25 mouse cellular contexts compared by ENCODE assay signal in the genomic region with DNA sequence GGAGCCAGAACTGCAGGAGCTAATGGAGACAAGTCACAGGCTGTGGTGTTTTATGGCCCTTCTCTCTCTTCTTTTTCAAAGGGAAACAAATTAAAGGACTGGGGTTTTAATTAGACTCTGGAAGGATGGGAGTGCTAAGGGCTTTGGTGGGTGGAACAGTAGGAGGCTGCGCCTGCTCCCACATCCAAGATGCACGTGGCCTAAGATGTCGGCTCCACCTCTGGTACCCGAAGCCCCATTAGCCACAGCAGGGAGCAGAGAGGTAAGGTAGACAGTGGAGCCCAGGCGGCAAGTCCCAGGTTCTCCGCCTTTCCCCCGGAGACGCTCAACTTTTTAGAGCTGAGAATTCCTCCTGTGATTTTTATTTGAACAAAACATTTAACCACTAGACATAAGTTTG.
A peak's percentile ranks its signal among the peaks of the same experiment; 100 is the strongest.
DNase-seq lines count a peak whose midpoint lies in the region; ATAC-seq and TF ChIP-seq lines count a peak whose summit lies in the region.
"Had no signal": no experiment of that assay in that cellular context is flagged by ENCODE, and none has a peak within 500 bp of the region (broad histone marks: within the 10 kb centered on the region; RNA-seq: fewer than 3 reads in every experiment).

No protein-coding gene starts in this region.

- H3K4me1 ChIP-seq in intestine, embryonic 14.5 days (replicated peaks; ENCODE audit: control insufficient read depth, insufficient read depth, low read length): peaks cover 8% of the 10 kb centered on the region; the same call in 1 of the 2 replicates
- 0 out of 2 replicates have a peak, but pooled peaks cover 3% of the 10 kb centered on the region for H3K4me1 ChIP-seq in intestine, postnatal 0 days (replicated peaks; ENCODE audit: control insufficient read depth, insufficient read depth, low read length)
- peaks cover 20% of the 10 kb centered on the region; the same call in 1 of the 2 replicates for H3K4me1 ChIP-seq in liver, embryonic 12.5 days
- 0 out of 2 replicates have a peak, but pooled peaks cover 5% of the 10 kb centered on the region for H3K4me1 ChIP-seq in stomach, embryonic 14.5 days (ENCODE audit: control insufficient read depth, insufficient read depth, low read length)
- no peaks in the 10 kb centered on the region for H3K4me1 ChIP-seq in stomach, postnatal 0 days (replicated peaks; ENCODE audit: control insufficient read depth, insufficient read depth)
- 0 out of 2 replicates have a peak, but pooled peaks cover 6% of the 10 kb centered on the region for H3K4me1 ChIP-seq in neural tube, embryonic 14.5 days (ENCODE audit: control insufficient read depth, insufficient read depth, low read length)
- H3K4me1 ChIP-seq: embryonic facial prominence, embryonic 12.5 days; megakaryocyte, embryonic 14.5 days had no signal

- no peak for TF ChIP-seq EP300 in stomach, postnatal 0 days (optimal IDR thresholded peaks at IDR 0.05)

- no peak for DNase-seq in intestine, embryonic 14.5 days (ENCODE audit: low spot score)
- no peak for DNase-seq in liver
- no peak for DNase-seq in stomach, postnatal 0 days (ENCODE audit: low spot score)
- no peak for DNase-seq in thymus, postnatal 14 days
- DNase-seq: adrenal gland, postnatal 14 days; cerebellum, adult 11 months; cerebellum, adult 9-10 months; embryo, embryonic 11 days; gastrocnemius, adult 2 months; kidney, adult 2 months; kidney, postnatal 4 days; lung, postnatal 4 days; right cerebral cortex, postnatal 25 days; thymus, adult 18-20 months; thymus, postnatal 36 days had no signal

- H3K4me2 ChIP-seq in intestine, embryonic 14.5 days (ENCODE audit: low read length): no peak overlapping the region
- no peak overlapping the region for H3K4me2 ChIP-seq in intestine, postnatal 0 days (replicated peaks; ENCODE audit: low read depth)
- H3K4me2 ChIP-seq in liver, embryonic 12.5 days: no peak overlapping the region
- no peak overlapping the region for H3K4me2 ChIP-seq in stomach, embryonic 14.5 days (replicated peaks; ENCODE audit: low read depth, low read length)
- no peak overlapping the region for H3K4me2 ChIP-seq in stomach, postnatal 0 days (replicated peaks; ENCODE audit: low read depth)
- no peak overlapping the region for H3K4me2 ChIP-seq in neural tube, embryonic 14.5 days (ENCODE audit: low read depth, low read length)
- H3K4me2 ChIP-seq: embryonic facial prominence, embryonic 12.5 days; midbrain, embryonic 12.5 days had no signal

- peak; percentile 70; the same call in 1 of the 2 replicates for ATAC-seq in intestine, embryonic 14.5 days (replicated peaks; ENCODE audit: low FRiP score, low TSS enrichment, low read depth)
- ATAC-seq in intestine, postnatal 0 days: no peak
- no peak for ATAC-seq in liver, embryonic 12.5 days
- no peak for ATAC-seq in stomach, embryonic 14.5 days (ENCODE audit: insufficient number of reproducible peaks, insufficient read depth, low FRiP score, low read depth)
- ATAC-seq in stomach, postnatal 0 days (ENCODE audit: low FRiP score, low TSS enrichment): no peak
- peak; percentile 54; the same call in 1 of the 2 replicates for ATAC-seq in neural tube, embryonic 14.5 days (ENCODE audit: low read depth)
- ATAC-seq: forebrain, embryonic 14.5 days; Patski had no signal

- H3K27me3 ChIP-seq in intestine, embryonic 14.5 days (replicated peaks; ENCODE audit: control insufficient read depth, insufficient read depth, low read length): no peaks in the 10 kb centered on the region
- no peaks in the 10 kb centered on the region for H3K27me3 ChIP-seq in intestine, postnatal 0 days (replicated peaks; ENCODE audit: control insufficient read depth, insufficient read depth, low read length)
- H3K27me3 ChIP-seq in liver, embryonic 12.5 days (replicated peaks): no peaks in the 10 kb centered on the region; the same call in 1 of the 2 replicates
- H3K27me3 ChIP-seq in stomach, embryonic 14.5 days (ENCODE audit: control insufficient read depth, insufficient read depth, low read length): no peaks in the 10 kb centered on the region
- H3K27me3 ChIP-seq in stomach, postnatal 0 days (ENCODE audit: control insufficient read depth, insufficient read depth, low read length): no peaks in the 10 kb centered on the region
- H3K27me3 ChIP-seq in neural tube, embryonic 14.5 days (ENCODE audit: control insufficient read depth, insufficient read depth, low read length): no peaks in the 10 kb centered on the region
- H3K27me3 ChIP-seq: embryonic facial prominence, embryonic 12.5 days had no signal

- 50% methylated on average over 8 of the region's 8 CpGs for WGBS in intestine, embryonic 14.5 days
- WGBS in intestine, postnatal 0 days: 38% methylated on average over 8 of the region's 8 CpGs
- 47% methylated on average over 8 of the region's 8 CpGs for WGBS in liver, embryonic 12.5 days (ENCODE audit: insufficient replicate concordance)
- WGBS in stomach, embryonic 14.5 days: 41% methylated on average over 8 of the region's 8 CpGs
- 58% methylated on average over 8 of the region's 8 CpGs for WGBS in stomach, postnatal 0 days
- 21% methylated on average over 8 of the region's 8 CpGs for WGBS in neural tube, embryonic 14.5 days

- H3K9me3 ChIP-seq in intestine, embryonic 14.5 days (ENCODE audit: control insufficient read depth, low read length): no peaks in the 10 kb centered on the region
- no peaks in the 10 kb centered on the region for H3K9me3 ChIP-seq in intestine, postnatal 0 days (ENCODE audit: control insufficient read depth)
- no peaks in the 10 kb centered on the region for H3K9me3 ChIP-seq in liver, embryonic 12.5 days (replicated peaks)
- H3K9me3 ChIP-seq in stomach, embryonic 14.5 days (ENCODE audit: control insufficient read depth, low read depth, low read length): no peaks in the 10 kb centered on the region
- no peaks in the 10 kb centered on the region for H3K9me3 ChIP-seq in stomach, postnatal 0 days (ENCODE audit: control insufficient read depth, low read length)
- no peaks in the 10 kb centered on the region for H3K9me3 ChIP-seq in neural tube, embryonic 14.5 days (ENCODE audit: control insufficient read depth, low read length)
- H3K9me3 ChIP-seq: embryonic facial prominence, embryonic 12.5 days; megakaryocyte, embryonic 14.5 days; midbrain, embryonic 12.5 days had no signal

- H3K27ac ChIP-seq in intestine, embryonic 14.5 days (ENCODE audit: low read depth): peak overlapping the region; percentile 57
- no peak overlapping the region; the same call in 1 of the 2 replicates for H3K27ac ChIP-seq in intestine, postnatal 0 days (ENCODE audit: low read depth, low read length)
- peak overlapping the region; percentile 43; the same call in 1 of the 2 replicates for H3K27ac ChIP-seq in liver, embryonic 12.5 days
- 0 out of 2 replicates have a peak overlapping the region, but pooled peaks have one; percentile 30 for H3K27ac ChIP-seq in stomach, embryonic 14.5 days (ENCODE audit: low read length)
- H3K27ac ChIP-seq in stomach, postnatal 0 days (replicated peaks): no peak overlapping the region
- no peak overlapping the region for H3K27ac ChIP-seq in neural tube, embryonic 14.5 days (ENCODE audit: low read depth, low read length)
- H3K27ac ChIP-seq: embryonic facial prominence, embryonic 12.5 days; gastrocnemius, adult 2 months; midbrain, embryonic 12.5 days had no signal

- TF ChIP-seq CTCF in intestine, postnatal 0 days (IDR thresholded peaks at IDR 0.05; ENCODE audit: low read depth): no peak
- TF ChIP-seq CTCF in stomach, postnatal 0 days (IDR thresholded peaks at IDR 0.05; ENCODE audit: low read depth): no peak

- H3K9ac ChIP-seq in intestine, embryonic 14.5 days (ENCODE audit: low read length): no peak overlapping the region
- no peak overlapping the region for H3K9ac ChIP-seq in intestine, postnatal 0 days (ENCODE audit: low read depth, low read length)
- H3K9ac ChIP-seq in liver, embryonic 12.5 days: no peak overlapping the region
- H3K9ac ChIP-seq in stomach, embryonic 14.5 days (replicated peaks; ENCODE audit: low read depth, low read length): no peak overlapping the region
- H3K9ac ChIP-seq in stomach, postnatal 0 days (ENCODE audit: low read length): no peak overlapping the region
- H3K9ac ChIP-seq in neural tube, embryonic 14.5 days (replicated peaks; ENCODE audit: low read depth, low read length): no peak overlapping the region
- H3K9ac ChIP-seq: embryonic facial prominence, embryonic 12.5 days; midbrain, embryonic 12.5 days had no signal

- no peak overlapping the region for H3K4me3 ChIP-seq in intestine, embryonic 14.5 days (ENCODE audit: low read depth, low read length)
- no peak overlapping the region for H3K4me3 ChIP-seq in intestine, postnatal 0 days (ENCODE audit: low read depth, low read length)
- no peak overlapping the region for H3K4me3 ChIP-seq in liver, embryonic 12.5 days
- no peak overlapping the region for H3K4me3 ChIP-seq in stomach, embryonic 14.5 days (ENCODE audit: low read depth, low read length)
- no peak overlapping the region for H3K4me3 ChIP-seq in stomach, postnatal 0 days (ENCODE audit: low read depth, low read length)
- H3K4me3 ChIP-seq in neural tube, embryonic 14.5 days (ENCODE audit: low read depth, low read length): no peak overlapping the region
- H3K4me3 ChIP-seq: embryonic facial prominence, embryonic 12.5 days; gastrocnemius, adult 2 months; megakaryocyte, embryonic 14.5 days; midbrain, embryonic 12.5 days; myocyte had no signal

- H3K36me3 ChIP-seq in intestine, embryonic 14.5 days (ENCODE audit: control insufficient read depth, insufficient read depth, low read length): no peaks in the 10 kb centered on the region
- H3K36me3 ChIP-seq in intestine, postnatal 0 days (ENCODE audit: control insufficient read depth, insufficient read depth): no peaks in the 10 kb centered on the region
- no peaks in the 10 kb centered on the region for H3K36me3 ChIP-seq in liver, embryonic 12.5 days
- no peaks in the 10 kb centered on the region for H3K36me3 ChIP-seq in stomach, embryonic 14.5 days (ENCODE audit: control insufficient read depth, insufficient read depth, low read length)
- no peaks in the 10 kb centered on the region for H3K36me3 ChIP-seq in stomach, postnatal 0 days (ENCODE audit: control insufficient read depth, insufficient read depth, low read length)
- no peaks in the 10 kb centered on the region for H3K36me3 ChIP-seq in neural tube, embryonic 14.5 days (ENCODE audit: control insufficient read depth, insufficient read depth, low read length)
- H3K36me3 ChIP-seq: embryonic facial prominence, embryonic 12.5 days; midbrain, embryonic 12.5 days had no signal

Comparison
In these comparisons a context has a peak if more than half of its experiments do, and no peak if none do; other contexts are left out.
1. ATAC-seq: peak in intestine, embryonic 14.5 days (single experiment) and neural tube, embryonic 14.5 days (single experiment); none in intestine, postnatal 0 days (single experiment), liver, embryonic 12.5 days (single experiment), stomach, embryonic 14.5 days (single experiment) and stomach, postnatal 0 days (single experiment).
2. H3K27ac ChIP-seq: peak in intestine, embryonic 14.5 days (single experiment), liver, embryonic 12.5 days (single experiment) and stomach, embryonic 14.5 days (single experiment); none in intestine, postnatal 0 days (single experiment), stomach, postnatal 0 days (single experiment) and neural tube, embryonic 14.5 days (single experiment).